Mouse (Mus musculus) hindbrain, embryonic 15.5 days (tissue): ENCODE results near the gene Hnrnpr. TPM values are rescaled to one million over a fixed set of nuclear protein-coding genes. Genes with fewer than 3 reads are reported as not detected.

ENCODE experiments used
- ATAC-seq: fragments of 200-750 bp; cut with Nextera tagmentation; 2 replicates; pipeline ENCODE4 v1.8.0; 2017; ENCODE audit warnings: low read depth, moderate number of reproducible peaks, moderate TSS enrichment; ENCODE audit not compliant: low FRiP score
- H3K27ac ChIP-seq: fragments of 300-500 bp; sonication (generic); replicated peaks from 2 replicates; pipeline ENCODE4 v1.5.1; 2015; ENCODE audit warnings: mild to moderate bottlenecking, inconsistent platforms
- H3K27me3 ChIP-seq: fragments of 300-500 bp; sonication (generic); 2 replicates; pipeline ENCODE4 v1.6.1; 2015; ENCODE audit warnings: control low read depth, inconsistent platforms
- H3K36me3 ChIP-seq: fragments of 300-500 bp; sonication (generic); 2 replicates; pipeline ENCODE4 v1.6.1; 2015; ENCODE audit warnings: control low read depth, inconsistent platforms
- H3K4me1 ChIP-seq: fragments of 300-500 bp; sonication (generic); replicated peaks from 2 replicates; pipeline ENCODE4 v1.6.1; 2015; ENCODE audit warnings: control low read depth, inconsistent platforms
- H3K4me2 ChIP-seq: fragments of 300-500 bp; sonication (generic); 2 replicates; pipeline ENCODE4 v1.6.1; 2015; ENCODE audit warnings: moderate library complexity, mild to moderate bottlenecking, inconsistent platforms
- H3K4me3 ChIP-seq: fragments of 300-500 bp; sonication (generic); 2 replicates; pipeline ENCODE4 v1.5.1; 2015; ENCODE audit warnings: mild to moderate bottlenecking, inconsistent platforms
- H3K9ac ChIP-seq: fragments of 300-500 bp; sonication (generic); 2 replicates; pipeline ENCODE4 v1.6.1; 2015; ENCODE audit warnings: inconsistent platforms
- H3K9me3 ChIP-seq: fragments of 300-500 bp; sonication (generic); 2 replicates; pipeline ENCODE4 v1.6.1; 2016; ENCODE audit warnings: control low read depth, inconsistent platforms
- WGBS: fragments of 180-500 bp; shearing (Covaris S2); methylation state at CpG from one replicate; pipeline ENCODE4 v1.1.7; 2015; 5-methylcytosine and 5-hydroxymethylcytosine counted together
- polyA plus RNA-seq: library from polyadenylated mRNA; unstranded; fragments of >200 nt; fragmentation: Nextera tagmentation; extraction: Ambion mirVana; gene quantifications from 2 replicates; pipeline ENCODE4 v1.2.1, GENCODE M21; 2015

Hnrnpr gene
- polyA plus RNA-seq: 177 and 190 TPM in 2 replicates

DNA sequence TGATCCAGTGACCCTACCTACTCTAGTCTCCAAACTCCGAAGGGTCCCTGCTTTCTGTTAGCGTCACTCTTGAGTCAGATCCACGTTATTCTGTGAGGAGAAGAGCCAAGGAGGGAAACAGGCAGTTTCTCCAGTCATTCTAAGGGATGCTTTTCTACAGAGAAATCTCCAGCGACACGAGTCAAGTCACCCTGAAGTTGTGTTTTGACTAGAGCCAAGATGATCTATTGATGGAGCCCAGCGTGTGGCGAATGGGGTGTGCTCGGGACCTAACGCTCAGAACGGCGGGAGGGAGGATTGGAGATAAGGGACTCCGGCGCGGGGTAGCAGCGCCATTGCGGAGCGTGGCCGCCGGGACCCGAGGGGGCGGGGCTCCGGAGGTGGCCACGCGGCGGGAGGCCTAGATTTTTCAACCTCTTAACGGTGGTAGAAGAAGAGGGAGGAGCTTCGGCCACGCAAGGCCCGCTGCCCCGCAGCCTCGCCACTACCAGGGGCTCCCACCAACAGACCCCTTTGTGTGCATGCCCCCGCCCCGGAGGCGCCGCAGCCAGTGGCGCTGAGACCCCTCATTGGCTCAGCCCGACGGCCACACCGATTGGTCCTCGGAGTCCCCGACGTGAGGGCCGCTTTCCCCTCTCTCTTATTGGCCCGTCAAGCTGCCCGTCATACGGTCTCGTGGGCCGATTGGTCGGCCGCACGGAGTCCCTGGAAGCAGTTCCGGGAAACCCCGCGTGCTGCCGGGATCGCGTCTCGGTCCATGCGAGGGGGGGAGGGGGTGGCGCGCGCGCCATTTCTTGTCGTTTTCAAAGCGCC, at the start of gene Hnrnpr:
Gene Hnrnpr (plus strand): TSS at position 714 of the 813 bp plus-strand sequence.
- ATAC-seq: peak; percentile 99

DNA sequence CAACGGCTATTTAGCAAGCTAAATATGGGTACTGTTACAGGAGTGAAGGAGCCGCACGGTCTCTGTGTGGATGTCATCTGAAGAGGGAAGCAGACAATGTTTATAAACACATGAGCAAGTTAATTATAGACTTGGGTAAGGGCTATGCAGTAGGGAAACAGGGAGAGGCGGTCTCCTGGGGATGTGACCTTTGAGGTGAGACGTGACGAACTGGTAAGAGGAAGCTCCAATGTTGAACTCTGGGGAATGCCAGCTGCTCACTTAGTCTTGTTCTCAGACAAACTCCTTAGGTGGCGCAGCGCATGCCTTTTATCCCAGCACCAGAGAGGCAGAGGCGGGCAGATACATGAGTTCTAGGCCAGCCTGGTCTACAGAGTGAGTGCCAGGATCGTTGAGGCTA, 48.8 kb upstream of the Hnrnpr start:
- no peaks in the 10 kb centered on the region for H3K9me3 ChIP-seq
- H3K36me3 ChIP-seq: no peaks in the 10 kb centered on the region
- 81% methylated on average over 10 of the region's 10 CpGs for WGBS
- H3K27ac ChIP-seq: no peak overlapping the region
- peaks cover 5% of the 10 kb centered on the region for H3K4me1 ChIP-seq
- ATAC-seq: no peak
- H3K4me3 ChIP-seq: no peak overlapping the region
- H3K4me2 ChIP-seq: no peak overlapping the region
- no peaks in the 10 kb centered on the region for H3K27me3 ChIP-seq
- no peak overlapping the region for H3K9ac ChIP-seq

More for the DNA sequence above, at the start of gene Hnrnpr:
- Histone ChIP-seq H3K4me3 (peak within 1 kb of the TSS; percentile 100), H3K4me2 (peak within 1 kb of the TSS; percentile 78), H3K27me3 (no peaks in the 10 kb centered on the region), H3K36me3 (no peaks in the 10 kb centered on the region), H3K9ac (peak within 1 kb of the TSS; percentile 98), H3K27ac (peak within 1 kb of the TSS; percentile 95), H3K4me1 (peaks cover 44% of the 10 kb centered on the region), H3K9me3 (no peaks in the 10 kb centered on the region)
- under 1% methylated on average over 64 of the region's 65 CpGs for WGBS

DNA sequence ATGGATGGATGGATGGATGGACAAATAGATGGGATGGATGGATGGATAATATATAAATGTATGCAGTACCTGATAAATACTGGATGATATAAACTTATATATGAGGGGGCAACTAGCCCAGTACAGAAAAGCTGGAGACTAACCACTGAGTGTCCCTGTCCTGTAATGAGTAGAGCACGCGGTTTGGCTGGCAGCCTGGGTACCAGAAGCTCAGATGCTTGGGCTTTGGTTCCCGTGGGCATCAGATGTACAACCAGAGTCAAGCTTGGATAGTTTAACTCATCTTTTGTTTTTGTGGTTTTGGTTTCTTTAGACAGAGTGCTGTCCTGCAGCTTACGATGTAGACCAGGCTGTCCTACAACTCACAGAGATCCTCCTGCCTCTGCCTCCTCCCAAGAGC, 47.2 kb upstream of the Hnrnpr start:
- Histone ChIP-seq H3K36me3 (no peaks in the 10 kb centered on the region), H3K4me3 (no peak overlapping the region), H3K4me2 (no peak overlapping the region), H3K27ac (no peak overlapping the region), H3K9ac (no peak overlapping the region), H3K4me1 (peaks cover 5% of the 10 kb centered on the region), H3K9me3 (no peaks in the 10 kb centered on the region), H3K27me3 (no peaks in the 10 kb centered on the region)
- 95% methylated on average over 4 of the region's 4 CpGs for WGBS
- no peak for ATAC-seq

DNA sequence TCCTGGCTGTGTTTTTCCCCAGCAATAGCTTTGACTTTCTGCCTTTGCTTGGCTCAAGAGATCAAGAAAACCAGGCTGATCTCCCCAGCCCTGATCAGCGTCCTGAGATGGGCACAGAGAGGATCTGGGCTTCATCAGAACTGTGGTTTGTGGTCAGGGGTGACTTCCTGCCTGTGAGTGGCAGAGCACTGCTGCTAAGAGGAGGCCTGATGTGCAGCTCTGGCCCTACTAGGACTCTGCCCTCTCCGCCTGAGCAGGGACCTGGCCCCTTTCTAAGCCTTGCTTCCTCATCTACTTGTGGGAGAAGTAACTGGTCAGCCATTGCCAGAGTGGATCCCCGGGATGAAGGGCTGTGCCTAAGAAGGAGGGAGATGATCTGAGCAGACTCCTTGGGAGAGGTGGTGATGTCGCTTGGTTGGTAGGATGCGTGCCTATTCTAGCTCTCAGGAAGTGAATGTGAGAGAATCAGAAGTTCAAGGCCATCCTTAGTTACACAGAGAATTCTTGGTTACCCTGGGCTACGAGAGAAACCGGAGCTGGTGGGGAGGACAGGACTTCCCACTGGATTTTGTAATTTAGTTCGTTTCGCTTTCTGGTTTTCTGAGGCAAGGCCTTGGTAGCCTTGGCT, 43.9 kb upstream of the Hnrnpr start:
- ATAC-seq: no peak
- Histone ChIP-seq H3K4me2 (no peak overlapping the region), H3K9ac (no peak overlapping the region), H3K4me3 (no peak overlapping the region), H3K4me1 (no peaks in the 10 kb centered on the region), H3K27ac (no peak overlapping the region), H3K36me3 (no peaks in the 10 kb centered on the region), H3K9me3 (no peaks in the 10 kb centered on the region), H3K27me3 (no peaks in the 10 kb centered on the region)
- 84% methylated on average over 9 of the region's 9 CpGs for WGBS

DNA sequence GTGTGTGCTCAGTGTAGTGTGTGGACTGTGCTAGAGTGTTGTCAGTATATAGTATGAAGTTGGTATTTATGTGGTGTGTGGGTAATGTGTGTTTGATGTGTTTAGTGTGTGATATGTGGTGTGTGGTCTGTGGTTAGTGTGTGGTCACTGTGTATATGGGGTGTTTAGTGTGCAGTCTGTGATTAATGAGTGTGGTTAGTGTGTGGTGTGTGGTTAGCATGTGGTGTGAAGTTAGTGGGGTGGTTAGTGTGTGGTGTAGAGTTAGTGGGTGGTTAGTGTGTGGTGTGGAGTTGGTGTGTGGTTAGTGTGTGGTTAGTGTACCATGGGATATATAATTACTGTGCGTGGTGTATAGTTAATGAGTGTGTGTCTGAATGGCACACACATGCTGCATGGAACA, 41.8 kb upstream of the Hnrnpr start:
- no peak overlapping the region for H3K27ac ChIP-seq
- no peaks in the 10 kb centered on the region for H3K27me3 ChIP-seq
- H3K4me1 ChIP-seq: no peaks in the 10 kb centered on the region
- 89% methylated on average over 1 of the region's 1 CpGs for WGBS
- no peaks in the 10 kb centered on the region for H3K36me3 ChIP-seq
- no peak overlapping the region for H3K4me3 ChIP-seq
- no peak for ATAC-seq
- no peak overlapping the region for H3K4me2 ChIP-seq
- no peak overlapping the region for H3K9ac ChIP-seq
- no peaks in the 10 kb centered on the region for H3K9me3 ChIP-seq

DNA sequence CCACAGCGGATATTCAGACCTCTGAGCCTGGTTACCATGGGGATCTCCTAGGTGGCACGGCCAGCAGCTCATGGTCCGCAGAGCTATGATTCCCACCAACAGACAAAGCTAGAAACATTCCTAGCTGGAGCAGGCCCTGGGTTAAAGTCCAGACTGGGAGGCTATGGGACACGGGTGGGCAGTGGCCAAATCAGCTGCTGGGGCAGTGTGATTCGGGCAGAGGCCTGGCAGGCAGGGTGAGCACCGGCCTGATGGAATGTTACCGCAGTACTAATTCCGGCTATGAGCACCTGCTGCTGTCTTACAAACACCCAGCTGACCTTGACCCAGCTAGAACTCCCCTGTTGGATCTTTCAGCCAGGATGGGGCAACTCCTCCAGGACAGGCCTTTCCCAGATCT, 40.1 kb upstream of the Hnrnpr start:
- no peaks in the 10 kb centered on the region for H3K9me3 ChIP-seq
- WGBS: 77% methylated on average over 8 of the region's 8 CpGs
- H3K4me1 ChIP-seq: no peaks in the 10 kb centered on the region
- H3K27me3 ChIP-seq: no peaks in the 10 kb centered on the region
- no peak overlapping the region for H3K4me2 ChIP-seq
- no peak overlapping the region for H3K4me3 ChIP-seq
- no peaks in the 10 kb centered on the region for H3K36me3 ChIP-seq
- H3K27ac ChIP-seq: no peak overlapping the region
- no peak overlapping the region for H3K9ac ChIP-seq
- ATAC-seq: no peak

DNA sequence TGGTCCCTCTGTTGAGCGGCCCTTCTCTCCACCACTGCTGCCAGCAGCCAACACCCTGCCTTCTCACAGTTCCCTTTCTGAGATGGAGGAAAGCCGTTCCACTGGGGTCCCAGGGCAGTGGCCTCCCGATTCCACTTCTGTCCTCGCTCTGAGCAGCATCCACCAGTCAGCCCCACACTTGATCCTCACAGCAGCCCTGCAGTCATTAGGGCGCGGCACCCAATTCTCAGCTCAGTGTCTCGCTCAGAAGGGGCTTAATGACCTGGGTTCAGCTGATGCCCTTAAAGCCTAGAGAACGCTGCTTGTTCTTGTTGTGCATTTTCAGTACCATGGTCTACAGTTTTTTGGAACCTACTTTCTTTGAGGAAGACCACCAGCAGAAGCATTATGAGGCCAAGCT, 29.6 kb upstream of the Hnrnpr start:
- Histone ChIP-seq H3K27me3 (no peaks in the 10 kb centered on the region), H3K4me3 (no peak overlapping the region), H3K4me1 (peaks cover 27% of the 10 kb centered on the region), H3K9ac (no peak overlapping the region), H3K4me2 (no peak overlapping the region), H3K27ac (no peak overlapping the region), H3K9me3 (no peaks in the 10 kb centered on the region), H3K36me3 (no peaks in the 10 kb centered on the region)
- ATAC-seq: no peak
- WGBS: 92% methylated on average over 8 of the region's 8 CpGs

DNA sequence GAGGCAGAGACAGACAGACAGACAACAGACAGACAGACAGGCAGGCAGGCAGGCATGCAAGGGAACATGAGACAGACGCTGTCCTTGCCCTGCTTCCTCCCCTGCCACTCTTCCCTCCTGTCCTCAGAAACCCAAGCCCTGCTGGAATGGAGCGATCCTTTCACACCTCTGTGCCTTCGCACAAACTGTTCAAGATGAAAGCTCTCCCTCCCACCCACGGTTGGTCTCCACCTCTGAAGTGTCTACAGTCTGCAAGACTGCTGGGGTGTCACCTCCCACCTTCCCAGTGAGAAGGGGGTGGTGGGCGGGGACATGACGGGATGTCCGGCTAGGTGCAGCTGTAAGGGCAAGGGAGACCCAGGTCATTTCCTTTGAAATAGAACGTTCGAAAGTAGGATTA, 29.1 kb upstream of the Hnrnpr start:
- WGBS: 62% methylated on average over 9 of the region's 9 CpGs
- no peak for ATAC-seq
- H3K9me3 ChIP-seq: no peaks in the 10 kb centered on the region
- H3K36me3 ChIP-seq: no peaks in the 10 kb centered on the region
- no peak overlapping the region for H3K27ac ChIP-seq
- H3K9ac ChIP-seq: no peak overlapping the region
- H3K4me1 ChIP-seq: peaks cover 31% of the 10 kb centered on the region
- no peak overlapping the region for H3K4me2 ChIP-seq
- H3K4me3 ChIP-seq: no peak overlapping the region
- H3K27me3 ChIP-seq: no peaks in the 10 kb centered on the region

DNA sequence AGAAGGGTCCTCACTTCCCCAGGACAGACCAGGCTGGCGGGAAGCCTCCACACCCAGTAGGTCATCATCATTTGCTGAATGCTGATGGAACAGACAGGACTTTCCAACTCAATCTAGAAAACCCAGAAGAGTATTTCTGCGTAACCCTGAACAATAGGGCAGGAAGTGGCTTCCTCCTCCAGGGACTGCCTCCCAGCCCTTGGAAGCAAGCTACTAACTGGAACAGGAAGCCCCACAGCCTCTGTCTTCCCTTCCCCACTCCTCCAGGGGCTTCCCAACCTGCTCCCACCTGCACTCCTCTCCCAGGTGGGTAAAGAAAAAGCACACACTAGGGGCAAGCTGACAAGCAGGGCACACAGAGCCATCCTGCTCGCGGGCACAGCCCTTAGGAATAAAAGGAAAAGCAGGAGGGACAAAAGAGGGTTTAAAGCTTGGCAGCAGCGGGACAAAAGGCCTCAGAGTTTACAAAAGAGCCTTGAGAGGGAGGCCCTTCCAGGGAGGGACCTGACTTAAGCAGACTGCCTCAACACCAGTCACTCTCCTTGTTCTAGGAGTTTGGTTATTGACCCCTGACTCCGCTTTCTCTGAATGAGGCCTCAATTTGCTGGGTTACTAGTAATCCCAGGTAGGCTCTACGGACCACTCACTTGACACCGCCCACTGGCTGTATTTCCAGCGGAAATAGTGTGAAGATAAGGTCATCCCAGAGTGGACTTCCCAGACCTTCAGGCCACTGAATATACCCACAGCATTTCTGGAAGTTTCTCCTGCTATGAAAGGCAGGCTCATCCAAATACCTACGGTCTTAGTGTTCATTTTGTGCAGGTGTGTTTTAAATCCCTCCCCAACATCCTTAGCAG, 27.9 kb upstream of the Hnrnpr start:
- Histone ChIP-seq H3K4me1 (peaks cover 41% of the 10 kb centered on the region), H3K27me3 (no peaks in the 10 kb centered on the region), H3K9ac (no peak overlapping the region), H3K9me3 (no peaks in the 10 kb centered on the region), H3K27ac (peak overlapping the region; percentile 84), H3K4me3 (no peak overlapping the region), H3K36me3 (peaks cover 5% of the 10 kb centered on the region), H3K4me2 (no peak overlapping the region)
- no peak for ATAC-seq
- whole genome bisulfite sequencing: 17% methylated on average over 10 of the region's 10 CpGs

DNA sequence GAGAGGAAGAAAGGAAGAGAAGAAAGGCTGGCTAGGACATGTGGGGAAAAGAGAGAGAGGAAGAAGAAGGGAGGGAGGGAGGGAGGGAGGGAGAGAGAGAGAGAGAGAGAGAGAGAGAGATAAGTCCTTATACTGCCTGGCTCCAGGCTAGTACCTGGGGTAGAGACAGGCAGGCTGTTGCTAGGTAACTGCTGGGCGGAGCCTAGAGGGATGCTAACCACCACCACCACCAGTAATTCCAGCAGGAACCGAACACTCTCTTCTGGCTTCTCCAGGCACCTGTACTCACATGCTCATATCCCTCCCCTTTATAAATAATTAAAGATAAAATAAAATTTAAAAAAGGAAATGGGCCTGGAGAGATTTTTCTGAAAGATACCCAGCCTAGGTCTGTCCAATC, 27.0 kb upstream of the Hnrnpr start:
- Histone ChIP-seq H3K27ac (peak overlapping the region; percentile 84), H3K9me3 (no peaks in the 10 kb centered on the region), H3K9ac (no peak overlapping the region), H3K4me1 (peaks cover 41% of the 10 kb centered on the region), H3K4me2 (peak overlapping the region; percentile 90), H3K4me3 (peak overlapping the region; percentile 61), H3K27me3 (peaks cover 5% of the 10 kb centered on the region), H3K36me3 (peaks cover 14% of the 10 kb centered on the region)
- 0 out of 2 replicates have a peak, but pooled peaks have one; percentile 35 for ATAC-seq
- WGBS: 20% methylated on average over 2 of the region's 2 CpGs

DNA sequence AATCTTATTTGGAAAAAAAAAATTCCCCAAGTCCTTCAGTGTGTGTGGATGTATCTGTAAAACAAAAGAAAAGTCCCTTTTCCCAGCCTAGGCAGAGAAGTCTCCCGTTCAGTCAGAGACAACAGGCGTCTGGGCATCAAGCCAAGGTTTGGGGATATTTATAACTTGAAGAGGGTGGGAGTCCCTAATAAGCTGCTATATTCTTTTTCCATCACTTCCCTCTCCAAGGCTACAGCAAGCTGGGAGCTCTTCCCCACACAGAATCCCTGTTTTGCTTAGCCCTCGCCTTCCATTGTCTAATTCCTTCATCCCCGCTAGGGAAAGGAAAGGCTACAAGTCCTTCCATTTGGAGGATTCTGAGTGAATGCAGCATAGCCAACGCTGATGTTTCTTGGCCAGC, 26.3 kb upstream of the Hnrnpr start, which contains the start of gene Zfp46:
Gene Zfp46 (plus strand): TSS at position 229 of the 400 bp plus-strand sequence.
- peak within 1 kb of the TSS; percentile 84 for H3K27ac ChIP-seq
- peak within 1 kb of the TSS; percentile 90 for H3K4me2 ChIP-seq
- ATAC-seq: no peak
- H3K36me3 ChIP-seq: peaks cover 20% of the 10 kb centered on the region
- peak within 1 kb of the TSS; percentile 61 for H3K4me3 ChIP-seq
- H3K27me3 ChIP-seq: peaks cover 10% of the 10 kb centered on the region
- H3K9ac ChIP-seq: peak within 1 kb of the TSS; percentile 68
- 22% methylated on average over 5 of the region's 5 CpGs for WGBS
- no peaks in the 10 kb centered on the region for H3K9me3 ChIP-seq
- peaks cover 41% of the 10 kb centered on the region for H3K4me1 ChIP-seq

DNA sequence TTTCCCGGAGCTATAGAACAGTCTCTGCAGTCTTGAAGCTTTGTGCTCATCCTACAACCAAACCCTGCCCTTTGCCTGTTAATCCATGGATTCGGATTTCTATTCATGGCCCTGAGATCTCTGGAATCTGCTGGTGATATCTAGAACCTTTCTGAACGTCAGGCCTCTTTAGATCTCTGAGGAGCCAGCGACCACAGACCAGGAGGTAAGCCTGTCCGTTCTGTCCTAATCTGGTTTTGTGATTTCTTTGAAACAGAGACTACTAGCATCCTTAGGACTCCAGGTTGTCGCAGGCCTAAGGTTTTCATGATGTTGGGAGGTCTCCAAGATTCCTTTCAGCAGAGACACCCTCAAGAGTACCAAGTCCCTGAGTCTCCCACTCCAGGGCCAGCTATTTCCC, 25.9 kb upstream of the Hnrnpr start:
- peak overlapping the region; percentile 68 for H3K9ac ChIP-seq
- peaks cover 45% of the 10 kb centered on the region for H3K4me1 ChIP-seq
- WGBS: 23% methylated on average over 6 of the region's 6 CpGs
- peaks cover 10% of the 10 kb centered on the region for H3K27me3 ChIP-seq
- no peak; the same call in 1 of the 2 replicates for ATAC-seq
- no peaks in the 10 kb centered on the region for H3K9me3 ChIP-seq
- peak overlapping the region; percentile 84 for H3K27ac ChIP-seq
- H3K4me2 ChIP-seq: peak overlapping the region; percentile 90
- peaks cover 24% of the 10 kb centered on the region for H3K36me3 ChIP-seq
- H3K4me3 ChIP-seq: peak overlapping the region; percentile 61
